Mouse (Mus musculus) liver, embryonic 14.5 days (tissue): ENCODE data around the gene Cntnap2. TPM values are rescaled to one million over a fixed set of nuclear protein-coding genes. Genes with fewer than 3 reads are reported as not detected.

Experiments used
- ATAC-seq: fragments of 200-750 bp; cut with Nextera tagmentation; 2 replicates; pipeline ENCODE4 v1.8.0; 2017; ENCODE audit warnings: moderate number of reproducible peaks, mild to moderate bottlenecking, moderate library complexity; ENCODE audit not compliant: insufficient read depth
- DNase-seq, 3 experiments: peaks; one replicate each; pipeline ENCODE4 v3.0.0-alpha.2; 2012 to 2013; ENCODE audit warnings: low read depth in 3 of 3, low spot score in 3 of 3
- H3K27ac ChIP-seq: fragments of 300-500 bp; sonication (generic); 2 replicates; pipeline ENCODE4 v1.5.1; 2014; ENCODE audit warnings: moderate library complexity, mild to moderate bottlenecking, control low read depth, inconsistent platforms
- H3K27me3 ChIP-seq: fragments of 300-500 bp; sonication (generic); 2 replicates; pipeline ENCODE4 v1.6.1; 2014; ENCODE audit warnings: mild to moderate bottlenecking, low read length, moderate library complexity; ENCODE audit not compliant: control insufficient read depth, insufficient read depth
- H3K36me3 ChIP-seq: fragments of 300-500 bp; sonication (generic); replicated peaks from 2 replicates; pipeline ENCODE4 v1.6.1; 2014; ENCODE audit warnings: low read depth; ENCODE audit not compliant: control insufficient read depth, insufficient read depth
- H3K4me1 ChIP-seq, 2 experiments: fragments of 200-500 bp in 1 of 2; fragments of 300-500 bp in 1 of 2; sonication (generic) in 1 of 2; replicated peaks; 2 replicates each; pipeline ENCODE4 v1.6.1; 2012 to 2014; ENCODE audit warnings: antibody characterized with exemption in 1 of 2, inconsistent platforms in 1 of 2, low read length in 1 of 2; ENCODE audit not compliant: control insufficient read depth in 2 of 2, insufficient read depth in 2 of 2
- H3K4me2 ChIP-seq: fragments of 300-500 bp; sonication (generic); 2 replicates; pipeline ENCODE4 v1.6.1; 2014; ENCODE audit warnings: low read depth, mild to moderate bottlenecking, control low read depth, moderate library complexity
- H3K4me3 ChIP-seq, 2 experiments: fragments of 200-500 bp in 1 of 2; fragments of 300-500 bp in 1 of 2; sonication (generic) in 1 of 2; 2 replicates each; pipeline ENCODE4 v1.5.1; 2012 to 2014; ENCODE audit warnings: low read depth in 2 of 2, low read length in 2 of 2, mild to moderate bottlenecking in 2 of 2, control low read depth in 1 of 2, inconsistent platforms in 1 of 2, moderate library complexity in 1 of 2; ENCODE audit not compliant: insufficient read depth in 1 of 2
- H3K9ac ChIP-seq: fragments of 300-500 bp; sonication (generic); replicated peaks from 2 replicates; pipeline ENCODE4 v1.6.1; 2014; ENCODE audit warnings: mild to moderate bottlenecking, control low read depth, moderate library complexity
- H3K9me3 ChIP-seq: fragments of 300-500 bp; sonication (generic); 2 replicates; pipeline ENCODE4 v1.6.1; 2016; ENCODE audit warnings: low read length, mixed read lengths; ENCODE audit not compliant: control insufficient read depth
- CTCF ChIP-seq: IDR thresholded peaks from 2 replicates; pipeline ENCODE4 v1.5.1; 2016; ENCODE audit warnings: antibody characterized with exemption, low read depth, control low read depth
- EP300 ChIP-seq: IDR thresholded peaks from 2 replicates; pipeline ENCODE4 v1.6.1; 2016; ENCODE audit warnings: antibody characterized with exemption, low read depth
- whole genome bisulfite sequencing: fragments of 180-500 bp; shearing (Covaris S2); extraction: QIAGEN DNeasy Blood & Tissue Kit; methylation state at CpG from one replicate; pipeline ENCODE4 v1.1.7; 2014; ENCODE audit not compliant: insufficient replicate concordance; 5-methylcytosine and 5-hydroxymethylcytosine counted together
- polyA plus RNA-seq, 2 experiments: library from polyadenylated mRNA; depleted of rRNA in 1 of 2; stranded (reverse) in 1 of 2; unstranded in 1 of 2; fragments of >200 nt; fragmentation: Nextera tagmentation in 1 of 2; extraction: Ambion mirVana in 1 of 2; gene quantifications; 2 replicates each; pipeline versions ENCODE4 v1.2.1 to v1.2.3; 2012 to 2014

Gene Cntnap2
- polyA plus RNA-seq, 2 experiments: 0.38 to 0.39 TPM

- DNase-seq: no peak
- 51% methylated on average over 7 of the region's 7 CpGs for WGBS
- H3K9me3 ChIP-seq: no peaks in the 10 kb centered on the region
- H3K27ac ChIP-seq: no peak overlapping the region
- H3K4me3 ChIP-seq: no peak overlapping the region
- H3K4me1 ChIP-seq: no peaks in the 10 kb centered on the region
- H3K36me3 ChIP-seq: no peaks in the 10 kb centered on the region
- no peaks in the 10 kb centered on the region for H3K27me3 ChIP-seq
- no peak overlapping the region for H3K9ac ChIP-seq
- no peak overlapping the region for H3K4me2 ChIP-seq
- TF ChIP-seq EP300 (no peak), CTCF (no peak)
- ATAC-seq: no peak
These were observed 322.0 kb downstream of the Cntnap2 start for GRCm38 (mm10) chr6:45381126-45381525.

- DNase-seq: no peak
- no peaks in the 10 kb centered on the region for H3K4me1 ChIP-seq
- WGBS: 8% methylated on average over 1 of the region's 1 CpGs
- no peaks in the 10 kb centered on the region for H3K27me3 ChIP-seq
- no peak for ATAC-seq
- H3K4me2 ChIP-seq: no peak overlapping the region
- H3K27ac ChIP-seq: no peak overlapping the region
- H3K4me3 ChIP-seq: no peak overlapping the region
- TF ChIP-seq CTCF (no peak), EP300 (no peak)
- no peak overlapping the region for H3K9ac ChIP-seq
- H3K36me3 ChIP-seq: no peaks in the 10 kb centered on the region
- no peaks in the 10 kb centered on the region for H3K9me3 ChIP-seq
These were observed 329.9 kb downstream of the Cntnap2 start for GRCm38 (mm10) chr6:45389034-45389433.

DNA sequence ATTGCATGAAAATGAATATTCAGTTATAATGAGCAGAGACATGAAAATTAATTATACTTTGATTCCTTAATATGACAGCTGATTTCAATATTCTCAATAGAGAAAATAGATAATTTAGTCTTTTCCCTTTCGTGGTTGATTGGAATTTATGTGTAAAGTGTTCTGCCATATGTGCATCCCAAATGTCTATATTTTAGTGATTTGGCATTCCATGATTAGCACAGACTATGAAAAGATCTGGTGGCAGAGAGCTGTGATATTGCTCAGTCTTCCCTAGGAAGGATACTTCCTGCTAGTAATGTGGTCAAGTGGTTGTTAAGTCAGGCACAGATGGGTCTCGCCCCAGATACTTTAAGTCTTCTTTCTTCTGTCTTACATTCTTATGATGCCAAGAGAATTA is 354.5 kb downstream of the Cntnap2 start:
- no peak overlapping the region for H3K27ac ChIP-seq
- DNase-seq: no peak
- H3K9me3 ChIP-seq: no peaks in the 10 kb centered on the region
- no peak overlapping the region for H3K4me2 ChIP-seq
- no peaks in the 10 kb centered on the region for H3K27me3 ChIP-seq
- H3K36me3 ChIP-seq: no peaks in the 10 kb centered on the region
- TF ChIP-seq CTCF: no peak
- no peak for TF ChIP-seq EP300
- no peak overlapping the region for H3K4me3 ChIP-seq
- H3K9ac ChIP-seq: no peak overlapping the region
- ATAC-seq: no peak
- no peaks in the 10 kb centered on the region for H3K4me1 ChIP-seq
- 28% methylated on average over 2 of the region's 2 CpGs for WGBS

DNA sequence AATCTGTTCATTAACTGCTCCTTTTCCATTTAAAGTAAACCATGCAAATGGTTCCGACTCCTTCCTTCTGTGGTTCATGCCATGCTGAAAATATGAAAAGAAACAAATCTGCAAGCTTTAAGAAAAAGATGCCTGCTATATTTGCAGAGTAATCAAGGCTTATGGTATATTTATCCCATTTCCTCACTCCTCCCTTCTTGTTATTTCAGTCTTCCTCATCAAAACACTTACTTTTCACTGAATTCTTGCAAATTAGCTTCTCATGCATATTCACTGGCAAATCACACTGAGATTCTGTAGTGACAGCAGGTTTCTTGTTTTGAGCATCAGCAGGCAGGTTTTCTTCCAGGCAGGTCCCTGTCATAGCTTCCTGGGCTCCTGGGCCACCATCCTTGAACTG is 396.3 kb downstream of the Cntnap2 start:
- H3K4me2 ChIP-seq: no peak overlapping the region
- TF ChIP-seq EP300 (no peak), CTCF (no peak)
- WGBS: 61% methylated on average over 1 of the region's 1 CpGs

GRCm38 (mm10) chr6:45518221-45518620 is 459.1 kb downstream of the Cntnap2 start:
- TF ChIP-seq CTCF (no peak), EP300 (no peak)
- Histone ChIP-seq H3K27ac (no peak overlapping the region), H3K4me1 (no peaks in the 10 kb centered on the region), H3K9ac (no peak overlapping the region), H3K27me3 (no peaks in the 10 kb centered on the region), H3K36me3 (no peaks in the 10 kb centered on the region), H3K4me3 (no peak overlapping the region), H3K4me2 (no peak overlapping the region), H3K9me3 (no peaks in the 10 kb centered on the region)
- DNase-seq: no peak
- ATAC-seq: no peak
- WGBS: 58% methylated on average over 3 of the region's 3 CpGs

More for the DNA sequence above, 396.3 kb downstream of the Cntnap2 start:
- Histone ChIP-seq H3K4me1 (no peaks in the 10 kb centered on the region), H3K27me3 (no peaks in the 10 kb centered on the region), H3K36me3 (no peaks in the 10 kb centered on the region), H3K4me3 (no peak overlapping the region), H3K9ac (no peak overlapping the region), H3K27ac (no peak overlapping the region), H3K9me3 (no peaks in the 10 kb centered on the region)
- ATAC-seq: no peak
- no peak for DNase-seq

DNA sequence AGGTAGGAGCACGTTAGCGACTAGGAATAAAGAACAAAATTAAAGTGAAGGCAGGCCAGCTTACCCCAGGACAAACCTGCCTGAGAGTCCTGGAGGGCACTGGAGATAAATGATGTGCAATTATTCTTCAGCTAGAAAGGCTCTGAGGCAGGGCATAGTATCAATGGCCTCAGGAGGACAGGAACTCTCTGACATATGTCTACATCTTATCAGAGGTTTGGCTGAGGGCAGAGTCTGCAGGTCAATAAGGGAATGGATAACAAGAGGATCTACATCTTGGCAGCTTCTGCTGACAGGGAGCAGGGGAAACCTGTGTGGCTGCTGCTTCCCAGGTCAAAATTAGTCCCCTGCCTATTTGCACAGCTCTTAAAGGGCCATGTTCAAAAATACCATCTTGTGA is 477.8 kb downstream of the Cntnap2 start:
- DNase-seq: no peak
- H3K4me3 ChIP-seq: no peak overlapping the region
- 57% methylated on average over 2 of the region's 2 CpGs for WGBS
- no peak overlapping the region for H3K4me2 ChIP-seq
- H3K9ac ChIP-seq: no peak overlapping the region
- no peaks in the 10 kb centered on the region for H3K36me3 ChIP-seq
- no peak for ATAC-seq
- no peak overlapping the region for H3K27ac ChIP-seq
- no peaks in the 10 kb centered on the region for H3K27me3 ChIP-seq
- no peak for TF ChIP-seq EP300
- TF ChIP-seq CTCF: no peak
- H3K9me3 ChIP-seq: no peaks in the 10 kb centered on the region
- H3K4me1 ChIP-seq: no peaks in the 10 kb centered on the region
